Mouse (Mus musculus) kidney, embryonic 15.5 days (tissue): ENCODE results near the gene 1700025G04Rik. TPM values are rescaled to one million over a fixed set of nuclear protein-coding genes. Genes with fewer than 3 reads are reported as not detected.

Experiments used
- ATAC-seq: fragments of 200-750 bp; cut with Nextera tagmentation; replicated peaks from 2 replicates; pipeline ENCODE4 v1.8.0; 2017; ENCODE audit warnings: moderate TSS enrichment; ENCODE audit not compliant: low FRiP score
- H3K27ac ChIP-seq: fragments of 300-500 bp; sonication (generic); 2 replicates; pipeline ENCODE4 v1.5.1; 2015; ENCODE audit warnings: mild to moderate bottlenecking, inconsistent platforms
- H3K27me3 ChIP-seq: fragments of 300-500 bp; sonication (generic); 2 replicates; pipeline ENCODE4 v1.6.1; 2015; ENCODE audit warnings: inconsistent platforms
- H3K36me3 ChIP-seq: fragments of 300-500 bp; sonication (generic); 2 replicates; pipeline ENCODE4 v1.6.1; 2015; ENCODE audit warnings: inconsistent platforms
- H3K4me1 ChIP-seq: fragments of 300-500 bp; sonication (generic); 2 replicates; pipeline ENCODE4 v1.6.1; 2015; ENCODE audit warnings: inconsistent platforms
- H3K4me2 ChIP-seq: fragments of 300-500 bp; sonication (generic); 2 replicates; pipeline ENCODE4 v1.6.1; 2015; ENCODE audit warnings: moderate library complexity, mild to moderate bottlenecking, inconsistent platforms
- H3K4me3 ChIP-seq: fragments of 300-500 bp; sonication (generic); replicated peaks from 2 replicates; pipeline ENCODE4 v1.5.1; 2015; ENCODE audit warnings: mild to moderate bottlenecking, inconsistent platforms
- H3K9ac ChIP-seq: fragments of 300-500 bp; sonication (generic); 2 replicates; pipeline ENCODE4 v1.6.1; 2015; ENCODE audit warnings: mild to moderate bottlenecking, inconsistent platforms
- H3K9me3 ChIP-seq: fragments of 300-500 bp; sonication (generic); replicated peaks from 2 replicates; pipeline ENCODE4 v1.6.1; 2016; ENCODE audit warnings: inconsistent platforms
- WGBS: fragments of 180-500 bp; shearing (Covaris S2); methylation state at CpG from one replicate; pipeline ENCODE4 v1.1.7; 2015; ENCODE audit warnings: mixed read lengths; 5-methylcytosine and 5-hydroxymethylcytosine counted together
- polyA plus RNA-seq: library from polyadenylated mRNA; unstranded; fragments of >200 nt; fragmentation: Nextera tagmentation; extraction: Ambion mirVana; gene quantifications from 2 replicates; pipeline ENCODE4 v1.2.1, GENCODE M21; 2015

Gene 1700025G04Rik
- polyA plus RNA-seq = 17.2 and 21.2 TPM in 2 replicates

GRCm38 (mm10) chr1:152090018-152090553 is at the start of gene 1700025G04Rik:
Gene 1700025G04Rik, minus strand, starts transcription at chr1:152090125.
- peak within 1 kb of the TSS; percentile 90 for H3K9ac ChIP-seq
- peak within 1 kb of the TSS; percentile 93 for H3K4me2 ChIP-seq
- H3K4me1 ChIP-seq = peaks cover 36% of the 10 kb centered on the region
- H3K27ac ChIP-seq = peak within 1 kb of the TSS; percentile 82
- H3K9me3 ChIP-seq = no peaks in the 10 kb centered on the region
- WGBS = 0% methylated on average over 46 of the region's 66 CpGs
- no peaks in the 10 kb centered on the region for H3K36me3 ChIP-seq
- H3K4me3 ChIP-seq = peak within 1 kb of the TSS; percentile 67
- peak; percentile 92 for ATAC-seq
- no peaks in the 10 kb centered on the region for H3K27me3 ChIP-seq

- H3K9me3 ChIP-seq = no peaks in the 10 kb centered on the region
- H3K4me1 ChIP-seq = no peaks in the 10 kb centered on the region
- no peak overlapping the region for H3K27ac ChIP-seq
- no peak overlapping the region for H3K9ac ChIP-seq
- 74% methylated on average over 4 of the region's 4 CpGs for WGBS
- ATAC-seq = no peak
- H3K27me3 ChIP-seq = no peaks in the 10 kb centered on the region
- no peaks in the 10 kb centered on the region for H3K36me3 ChIP-seq
- H3K4me2 ChIP-seq = no peak overlapping the region
- H3K4me3 ChIP-seq = no peak overlapping the region
Observed at GRCm38 (mm10) chr1:152139496-152139895, 49.6 kb upstream of the 1700025G04Rik start.

- no peak for ATAC-seq
- H3K36me3 ChIP-seq = no peaks in the 10 kb centered on the region
Observed at GRCm38 (mm10) chr1:152130029-152130727, 40.3 kb upstream of the 1700025G04Rik start.

GRCm38 (mm10) chr1:152125451-152125850 is 35.5 kb upstream of the 1700025G04Rik start:
- WGBS = 88% methylated on average over 7 of the region's 7 CpGs
- ATAC-seq = no peak
- no peaks in the 10 kb centered on the region for H3K36me3 ChIP-seq
- H3K4me2 ChIP-seq = no peak overlapping the region
- no peaks in the 10 kb centered on the region for H3K4me1 ChIP-seq
- H3K9me3 ChIP-seq = no peaks in the 10 kb centered on the region
- H3K27me3 ChIP-seq = no peaks in the 10 kb centered on the region
- no peak overlapping the region for H3K9ac ChIP-seq
- H3K27ac ChIP-seq = no peak overlapping the region
- no peak overlapping the region for H3K4me3 ChIP-seq

More at GRCm38 (mm10) chr1:152130029-152130727, 40.3 kb upstream of the 1700025G04Rik start:
- H3K27me3 ChIP-seq = no peaks in the 10 kb centered on the region
- no peak overlapping the region for H3K27ac ChIP-seq
- no peaks in the 10 kb centered on the region for H3K9me3 ChIP-seq
- no peak overlapping the region for H3K4me3 ChIP-seq
- H3K4me1 ChIP-seq = no peaks in the 10 kb centered on the region
- WGBS = 75% methylated on average over 14 of the region's 15 CpGs
- no peak overlapping the region for H3K9ac ChIP-seq
- no peak overlapping the region for H3K4me2 ChIP-seq

GRCm38 (mm10) chr1:152110123-152110522 is 20.2 kb upstream of the 1700025G04Rik start:
- no peak for ATAC-seq
- no peak overlapping the region for H3K4me2 ChIP-seq
- WGBS = 93% methylated on average over 1 of the region's 1 CpGs
- H3K4me1 ChIP-seq = no peaks in the 10 kb centered on the region
- no peaks in the 10 kb centered on the region for H3K27me3 ChIP-seq
- H3K36me3 ChIP-seq = no peaks in the 10 kb centered on the region
- H3K9ac ChIP-seq = no peak overlapping the region
- no peak overlapping the region for H3K27ac ChIP-seq
- no peaks in the 10 kb centered on the region for H3K9me3 ChIP-seq
- H3K4me3 ChIP-seq = no peak overlapping the region

GRCm38 (mm10) chr1:152106136-152106535 is 16.2 kb upstream of the 1700025G04Rik start:
- Histone ChIP-seq H3K27me3 (no peaks in the 10 kb centered on the region), H3K9ac (no peak overlapping the region), H3K4me1 (no peaks in the 10 kb centered on the region), H3K27ac (no peak overlapping the region), H3K4me2 (no peak overlapping the region), H3K4me3 (no peak overlapping the region), H3K36me3 (no peaks in the 10 kb centered on the region), H3K9me3 (no peaks in the 10 kb centered on the region)
- WGBS = 84% methylated on average over 2 of the region's 2 CpGs
- ATAC-seq = no peak

- Histone ChIP-seq H3K9ac (no peak overlapping the region), H3K27me3 (no peaks in the 10 kb centered on the region), H3K9me3 (no peaks in the 10 kb centered on the region), H3K4me2 (no peak overlapping the region), H3K4me1 (no peaks in the 10 kb centered on the region), H3K4me3 (no peak overlapping the region), H3K27ac (no peak overlapping the region), H3K36me3 (no peaks in the 10 kb centered on the region)
- WGBS = 95% methylated on average over 1 of the region's 1 CpGs
- no peak for ATAC-seq
Observed at GRCm38 (mm10) chr1:152105246-152105645, 15.3 kb upstream of the 1700025G04Rik start.

GRCm38 (mm10) chr1:152101746-152102145 is 11.8 kb upstream of the 1700025G04Rik start:
- WGBS = 57% methylated on average over 5 of the region's 5 CpGs
- H3K9ac ChIP-seq = no peak overlapping the region
- no peak for ATAC-seq

GRCm38 (mm10) chr1:152096045-152096444 is 6.1 kb upstream of the 1700025G04Rik start:
- peaks cover 4% of the 10 kb centered on the region for H3K4me1 ChIP-seq
- no peaks in the 10 kb centered on the region for H3K27me3 ChIP-seq
- ATAC-seq = no peak
- H3K4me2 ChIP-seq = no peak overlapping the region
- H3K9me3 ChIP-seq = no peaks in the 10 kb centered on the region
- H3K36me3 ChIP-seq = no peaks in the 10 kb centered on the region
- no peak overlapping the region for H3K9ac ChIP-seq
- H3K4me3 ChIP-seq = no peak overlapping the region
- no peak overlapping the region for H3K27ac ChIP-seq
- WGBS = 26% methylated on average over 3 of the region's 3 CpGs

More at GRCm38 (mm10) chr1:152101746-152102145, 11.8 kb upstream of the 1700025G04Rik start:
- H3K27ac ChIP-seq = no peak overlapping the region
- no peak overlapping the region for H3K4me2 ChIP-seq
- H3K4me3 ChIP-seq = no peak overlapping the region
- H3K36me3 ChIP-seq = no peaks in the 10 kb centered on the region
- no peaks in the 10 kb centered on the region for H3K9me3 ChIP-seq
- H3K27me3 ChIP-seq = no peaks in the 10 kb centered on the region
- H3K4me1 ChIP-seq = no peaks in the 10 kb centered on the region

GRCm38 (mm10) chr1:152090564-152091545 is 930 bp upstream of the 1700025G04Rik start:
- ATAC-seq = peak; percentile 74
- Histone ChIP-seq H3K4me1 (peaks cover 28% of the 10 kb centered on the region), H3K9me3 (no peaks in the 10 kb centered on the region), H3K9ac (peak overlapping the region; percentile 90), H3K27me3 (no peaks in the 10 kb centered on the region), H3K36me3 (no peaks in the 10 kb centered on the region), H3K4me3 (peak overlapping the region; percentile 67), H3K4me2 (peak overlapping the region; percentile 93), H3K27ac (peak overlapping the region; percentile 82)
- 1% methylated on average over 35 of the region's 36 CpGs for WGBS

- Histone ChIP-seq H3K4me1 (peaks cover 41% of the 10 kb centered on the region), H3K27ac (peak overlapping the region; percentile 82), H3K4me2 (peak overlapping the region; percentile 93), H3K9ac (peak overlapping the region; percentile 90), H3K4me3 (peak overlapping the region; percentile 67), H3K27me3 (no peaks in the 10 kb centered on the region), H3K9me3 (no peaks in the 10 kb centered on the region), H3K36me3 (no peaks in the 10 kb centered on the region)
- WGBS = 0% methylated on average over 18 of the region's 25 CpGs
- ATAC-seq = peak; percentile 24
Observed at GRCm38 (mm10) chr1:152089526-152089925, 399 bp downstream of the 1700025G04Rik start.
